In the genomic region with DNA sequence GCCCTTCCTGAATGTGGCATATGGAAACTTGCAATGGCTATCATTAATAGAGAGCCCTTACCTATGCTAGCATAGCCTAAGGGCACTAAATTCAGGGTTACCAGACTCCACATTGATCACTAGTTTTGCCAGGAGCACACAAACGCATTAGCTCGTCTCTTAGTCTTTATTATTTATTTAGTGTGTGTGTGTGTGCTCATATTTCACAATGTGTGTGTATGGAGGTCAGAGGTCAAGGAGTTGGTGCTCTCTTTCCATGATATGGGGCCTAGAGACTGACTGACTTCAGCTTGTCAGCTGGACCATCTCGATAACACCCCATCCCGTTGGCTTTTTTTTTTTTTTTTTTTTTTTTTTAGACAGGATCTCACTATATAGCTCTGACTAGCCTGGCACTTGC, we compare ENCODE assay signal across 26 mouse cellular contexts. TPM values are rescaled to one million over a fixed set of nuclear protein-coding genes. Genes with fewer than 3 reads are reported as not detected.
A peak's percentile ranks its signal among the peaks of the same experiment; 100 is the strongest.
DNase-seq lines count a peak whose midpoint lies in the region; ATAC-seq and TF ChIP-seq lines count a peak whose summit lies in the region.
"Had no signal": no experiment of that assay in that cellular context is flagged by ENCODE, and none has a peak within 500 bp of the region (broad histone marks: within the 10 kb centered on the region; RNA-seq: fewer than 3 reads in every experiment).

No protein-coding gene starts in this region.

- 44% methylated on average over 4 of the region's 4 CpGs for WGBS in lung, postnatal 0 days
- WGBS in liver, embryonic 13.5 days (ENCODE audit: insufficient replicate concordance), result 65% methylated on average over 4 of the region's 4 CpGs
- 50% methylated on average over 4 of the region's 4 CpGs for WGBS in liver, embryonic 16.5 days (ENCODE audit: insufficient replicate concordance)

- H3K36me3 ChIP-seq in lung, postnatal 0 days (ENCODE audit: insufficient read depth, low read length), result 0 out of 2 replicates have a peak, but pooled peaks cover 5% of the 10 kb centered on the region
- H3K36me3 ChIP-seq in liver, embryonic 13.5 days, result peaks cover 43% of the 10 kb centered on the region
- peaks cover 28% of the 10 kb centered on the region for H3K36me3 ChIP-seq in liver, embryonic 16.5 days (ENCODE audit: control insufficient read depth, insufficient read depth)

- H3K4me2 ChIP-seq in lung, postnatal 0 days (replicated peaks; ENCODE audit: low read depth, low read length), result no peak overlapping the region
- no peak overlapping the region for H3K4me2 ChIP-seq in liver, embryonic 13.5 days
- H3K4me2 ChIP-seq in liver, embryonic 16.5 days (ENCODE audit: low read depth, low read length), result no peak overlapping the region
- H3K4me2 ChIP-seq: forebrain, embryonic 12.5 days; forebrain, embryonic 15.5 days; heart, embryonic 12.5 days; heart, embryonic 15.5 days; hindbrain, embryonic 14.5 days had no signal

- TF ChIP-seq CTCF in lung, postnatal 0 days (IDR thresholded peaks at IDR 0.05), result no peak

- no peak for ATAC-seq in lung, postnatal 0 days
- no peak for ATAC-seq in liver, embryonic 13.5 days (ENCODE audit: low read depth)
- ATAC-seq in liver, embryonic 16.5 days (ENCODE audit: low read depth), result no peak
- no peak for ATAC-seq in megakaryocyte-erythroid progenitor cell, adult 5-6 weeks (replicated peaks; ENCODE audit: low FRiP score, low TSS enrichment, poor library complexity, severe bottlenecking)
- ATAC-seq: activated CD4-positive, CD25-positive, alpha-beta regulatory T cell, adult 4 months; CD4-positive, CD25-positive, alpha-beta regulatory T cell, adult 4 months; forebrain, embryonic 15.5 days had no signal

- no peak for TF ChIP-seq EP300 in lung, postnatal 0 days (IDR thresholded peaks at IDR 0.05)

- no peak overlapping the region for H3K27ac ChIP-seq in lung, postnatal 0 days (ENCODE audit: low read length)
- H3K27ac ChIP-seq in liver, embryonic 13.5 days, result peak overlapping the region; percentile 56; the same call in 1 of the 2 replicates
- H3K27ac ChIP-seq in liver, embryonic 16.5 days (ENCODE audit: low read length), result peak overlapping the region; percentile 51
- H3K27ac ChIP-seq: embryonic facial prominence, embryonic 10.5 days; embryonic facial prominence, embryonic 13.5 days; forebrain, embryonic 12.5 days; forebrain, embryonic 15.5 days; heart, embryonic 15.5 days; hindbrain, embryonic 14.5 days had no signal

- DNase-seq in lung, postnatal 0 days (ENCODE audit: low spot score), result peak; percentile 60
- DNase-seq in lung, postnatal 14 days, result no peak
- no peak for DNase-seq in liver, embryonic 13.5 days
- DNase-seq in left cerebral cortex, adult 9 months (ENCODE audit: low spot score in 2 of 2), result no peak
- DNase-seq: adrenal gland, adult 8-10 months; adrenal gland, postnatal 25 days; cerebellum, adult 8-10 months; cerebellum, postnatal 10 days; cerebellum, postnatal 36 days; embryo, embryonic 11 days; gastrocnemius, postnatal 25 days; heart, adult 18-20 months; heart, postnatal 10 days; heart, postnatal 36 days had no signal

- H3K9ac ChIP-seq in lung, postnatal 0 days (replicated peaks; ENCODE audit: low read depth), result no peak overlapping the region
- H3K9ac ChIP-seq in liver, embryonic 13.5 days, result no peak overlapping the region
- H3K9ac ChIP-seq in liver, embryonic 16.5 days (ENCODE audit: low read depth, low read length), result no peak overlapping the region
- H3K9ac ChIP-seq: embryonic facial prominence, embryonic 13.5 days; forebrain, embryonic 12.5 days; forebrain, embryonic 15.5 days; heart, embryonic 12.5 days; heart, embryonic 15.5 days; hindbrain, embryonic 14.5 days had no signal

- H3K4me3 ChIP-seq in lung, postnatal 0 days (ENCODE audit: low read depth, low read length), result no peak overlapping the region
- no peak overlapping the region for H3K4me3 ChIP-seq in liver, embryonic 13.5 days (replicated peaks)
- H3K4me3 ChIP-seq in liver, embryonic 16.5 days (ENCODE audit: low read depth, low read length), result no peak overlapping the region
- H3K4me3 ChIP-seq: embryonic facial prominence, embryonic 10.5 days; embryonic facial prominence, embryonic 13.5 days; erythroblast, embryonic 14.5 days; forebrain, embryonic 12.5 days; forebrain, embryonic 15.5 days; heart, embryonic 12.5 days; heart, embryonic 15.5 days had no signal

- no peaks in the 10 kb centered on the region for H3K4me1 ChIP-seq in lung, postnatal 0 days (ENCODE audit: insufficient read depth, low read depth, low read length)
- H3K4me1 ChIP-seq in liver, embryonic 13.5 days (replicated peaks), result peaks cover 62% of the 10 kb centered on the region
- peaks cover 29% of the 10 kb centered on the region for H3K4me1 ChIP-seq in liver, embryonic 16.5 days (ENCODE audit: control insufficient read depth, low read depth, low read length)

- H3K9me3 ChIP-seq in lung, postnatal 0 days (ENCODE audit: low read length), result no peaks in the 10 kb centered on the region
- no peaks in the 10 kb centered on the region for H3K9me3 ChIP-seq in liver, embryonic 13.5 days (replicated peaks)
- 0 out of 2 replicates have a peak, but pooled peaks cover 3% of the 10 kb centered on the region for H3K9me3 ChIP-seq in liver, embryonic 16.5 days (replicated peaks; ENCODE audit: control insufficient read depth, low read length)
- H3K9me3 ChIP-seq: embryonic facial prominence, embryonic 10.5 days; embryonic facial prominence, embryonic 13.5 days; forebrain, embryonic 15.5 days; heart, embryonic 15.5 days had no signal

- H3K27me3 ChIP-seq in lung, postnatal 0 days (replicated peaks; ENCODE audit: insufficient read depth, low read length), result no peaks in the 10 kb centered on the region
- H3K27me3 ChIP-seq in liver, embryonic 13.5 days, result no peaks in the 10 kb centered on the region
- no peaks in the 10 kb centered on the region for H3K27me3 ChIP-seq in liver, embryonic 16.5 days (ENCODE audit: control insufficient read depth, insufficient read depth, low read depth, low read length)
- H3K27me3 ChIP-seq: embryonic facial prominence, embryonic 13.5 days; forebrain, embryonic 12.5 days; forebrain, embryonic 15.5 days; heart, embryonic 12.5 days; heart, embryonic 15.5 days had no signal

RNA-seq across cellular contexts. Expression of gene Gemin5, which starts 1.3 kb away (rescaled TPM):
- polyA plus RNA-seq in lung, postnatal 0 days (2015; fragmentation: Nextera tagmentation; extraction: Ambion mirVana), result 4.3 and 6.2 TPM in 2 replicates
- polyA plus RNA-seq in liver, embryonic 13.5 days (2015; fragmentation: Nextera tagmentation; extraction: Ambion mirVana), result 15.5 and 16.0 TPM in 2 replicates
- 7.2 and 7.4 TPM in 2 replicates for polyA plus RNA-seq in liver, embryonic 16.5 days (2015; fragmentation: Nextera tagmentation; extraction: Ambion mirVana)
- 43.2 and 51.7 TPM in 2 replicates for total RNA-seq in megakaryocyte-erythroid progenitor cell, adult 5-6 weeks (2014; fragmentation: Nextera tagmentation)
- 43.4 and 57.0 TPM in 2 replicates for total RNA-seq in megakaryocyte-erythroid progenitor cell, adult 5-6 weeks (2017)

RNA-seq across cellular contexts. Expression of gene Mrpl22, which starts 1.8 kb away (rescaled TPM):
- polyA plus RNA-seq in lung, postnatal 0 days (2015; fragmentation: Nextera tagmentation; extraction: Ambion mirVana), result 75.1 and 81.7 TPM in 2 replicates
- 134 and 138 TPM in 2 replicates for polyA plus RNA-seq in liver, embryonic 13.5 days (2015; fragmentation: Nextera tagmentation; extraction: Ambion mirVana)
- 74.9 and 83.3 TPM in 2 replicates for polyA plus RNA-seq in liver, embryonic 16.5 days (2015; fragmentation: Nextera tagmentation; extraction: Ambion mirVana)
- total RNA-seq in megakaryocyte-erythroid progenitor cell, adult 5-6 weeks (2014; fragmentation: Nextera tagmentation), result 75.6 and 84.9 TPM in 2 replicates
- total RNA-seq in megakaryocyte-erythroid progenitor cell, adult 5-6 weeks (2017), result 49.6 and 76.6 TPM in 2 replicates

RNA-seq across cellular contexts. Expression of gene Igtp, which starts 29.7 kb away (rescaled TPM):
- 9.2 and 9.7 TPM in 2 replicates for polyA plus RNA-seq in lung, postnatal 0 days (2015; fragmentation: Nextera tagmentation; extraction: Ambion mirVana)
- 6.4 and 7.7 TPM in 2 replicates for polyA plus RNA-seq in liver, embryonic 13.5 days (2015; fragmentation: Nextera tagmentation; extraction: Ambion mirVana)
- 7.7 and 9.6 TPM in 2 replicates for polyA plus RNA-seq in liver, embryonic 16.5 days (2015; fragmentation: Nextera tagmentation; extraction: Ambion mirVana)
- total RNA-seq in megakaryocyte-erythroid progenitor cell, adult 5-6 weeks (2014; fragmentation: Nextera tagmentation), result 12.8 and 15.3 TPM in 2 replicates
- total RNA-seq in megakaryocyte-erythroid progenitor cell, adult 5-6 weeks (2017), result 11.5 and 12.3 TPM in 2 replicates

RNA-seq across cellular contexts. Expression of gene Irgm2, which starts 29.8 kb away (rescaled TPM):
- 6.9 TPM in 2 replicates for polyA plus RNA-seq in lung, postnatal 0 days (2015; fragmentation: Nextera tagmentation; extraction: Ambion mirVana)
- 2.6 and 3.8 TPM in 2 replicates for polyA plus RNA-seq in liver, embryonic 13.5 days (2015; fragmentation: Nextera tagmentation; extraction: Ambion mirVana)
- 5.5 and 6.8 TPM in 2 replicates for polyA plus RNA-seq in liver, embryonic 16.5 days (2015; fragmentation: Nextera tagmentation; extraction: Ambion mirVana)
- total RNA-seq in megakaryocyte-erythroid progenitor cell, adult 5-6 weeks (2014; fragmentation: Nextera tagmentation), result 1.2 and 6.1 TPM in 2 replicates
- 2.9 and 3.7 TPM in 2 replicates for total RNA-seq in megakaryocyte-erythroid progenitor cell, adult 5-6 weeks (2017)
